Mouse (Mus musculus) olfactory bulb, adult 2 months (tissue): ENCODE results near the gene Olfr1008.

Experiments
- CTCF ChIP-seq: fragments of 200-500 bp; IDR thresholded peaks from 2 replicates; pipeline ENCODE4 v1.5.1; 2012; ENCODE audit warnings: low read depth, mild to moderate bottlenecking, low read length, moderate library complexity; ENCODE audit not compliant: insufficient read depth
- POLR2A ChIP-seq: fragments of 200-500 bp; IDR thresholded peaks from 2 replicates; pipeline ENCODE4 v1.6.1; 2012; ENCODE audit warnings: mild to moderate bottlenecking, low read depth, low read length, moderate library complexity; ENCODE audit not compliant: insufficient read depth

DNA sequence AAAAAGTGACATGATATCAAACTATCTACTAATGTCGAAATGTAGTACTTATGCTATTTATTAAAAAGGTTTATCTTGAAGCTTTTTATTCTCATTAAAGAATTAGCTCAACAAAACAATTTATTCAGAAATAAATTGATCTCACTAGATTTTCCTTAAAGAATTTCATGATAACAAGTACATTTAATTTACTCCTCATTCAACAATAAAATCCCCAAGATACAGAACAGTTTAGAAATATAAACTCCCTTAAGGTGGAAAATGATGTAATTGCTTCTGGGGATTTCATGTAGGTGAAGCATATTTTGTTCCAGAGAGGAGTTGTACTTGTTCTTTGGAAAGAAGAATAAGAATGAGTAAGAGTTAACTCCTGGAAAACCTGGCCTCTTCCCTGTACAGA, 25.9 kb downstream of the Olfr1008 start, which contains the start of gene Olfr1009:
- TF ChIP-seq CTCF (no peak), POLR2A (no peak)
